Mouse (Mus musculus) bone marrow macrophage, adult 2 months (primary cell): ENCODE results near the gene Clec4a1.

Source experiments
- CTCF ChIP-seq: IDR thresholded peaks from 2 replicates; pipeline ENCODE4 v1.5.1; 2012; ENCODE audit warnings: low read depth, mild to moderate bottlenecking, low read length, moderate library complexity
- POLR2A ChIP-seq: IDR thresholded peaks from 2 replicates; pipeline ENCODE4 v1.6.1; 2012; ENCODE audit warnings: mild to moderate bottlenecking, low read depth, low read length, borderline replicate concordance

DNA sequence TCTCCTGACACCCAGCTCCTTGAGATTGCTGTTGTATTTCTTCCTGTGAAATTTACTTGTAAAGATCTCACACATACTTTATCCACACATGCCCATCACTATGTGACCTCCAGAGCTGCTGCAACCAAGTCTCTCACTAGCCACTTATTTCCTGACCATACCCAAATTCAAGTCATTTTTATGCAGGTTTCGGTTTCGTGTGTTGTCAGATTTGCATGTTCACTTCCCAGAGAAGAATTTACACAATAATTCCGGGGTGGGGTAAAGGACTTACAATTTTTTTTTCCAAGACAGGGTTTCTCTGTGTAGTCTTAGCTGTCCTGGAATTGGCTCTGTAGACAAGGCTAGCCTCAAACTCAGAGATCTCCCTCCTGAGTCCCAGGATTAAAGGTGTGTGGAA, 13.2 kb downstream of the Clec4a1 start:
- TF ChIP-seq POLR2A: no peak
- no peak for TF ChIP-seq CTCF
